Comparison of ENCODE assay signal across 8 mouse cellular contexts in genomic region chr11:88180959-88181619, GRCm38 (mm10). TPM values are rescaled to one million over a fixed set of nuclear protein-coding genes. Genes with fewer than 3 reads are reported as not detected.
DNase-seq lines count a peak whose midpoint lies in the region; ATAC-seq and TF ChIP-seq lines count a peak whose summit lies in the region.

No protein-coding gene starts in this region.

- peaks cover 47% of the 10 kb centered on the region for H3K4me1 ChIP-seq in embryonic facial prominence, embryonic 13.5 days
- no peaks in the 10 kb centered on the region for H3K4me1 ChIP-seq in liver, adult 2 months (ENCODE audit: control insufficient read depth, insufficient read depth, low read length)

- H3K79me2 ChIP-seq in liver, adult 2 months (ENCODE audit: control insufficient read depth, insufficient read depth, low read length), result no peaks in the 10 kb centered on the region

- peak overlapping the region; percentile 51 for H3K9ac ChIP-seq in embryonic facial prominence, embryonic 13.5 days
- H3K9ac ChIP-seq in liver, adult 2 months (ENCODE audit: low read depth, low read length), result no peak overlapping the region

- no peak for TF ChIP-seq CTCF in liver, adult 2 months (IDR thresholded peaks at IDR 0.05; ENCODE audit: low read depth, low read length)

- ATAC-seq in embryonic facial prominence, embryonic 13.5 days (ENCODE audit: insufficient number of reproducible peaks, insufficient read depth, low FRiP score, low TSS enrichment, low read depth), result peak; percentile 82

- WGBS in embryonic facial prominence, embryonic 13.5 days, result 5% methylated on average over 16 of the region's 16 CpGs
- 53% methylated on average over 16 of the region's 16 CpGs for WGBS in liver, adult 2 months

- H3K4me3 ChIP-seq in embryonic facial prominence, embryonic 13.5 days, result 0 out of 2 replicates have a peak overlapping the region, but pooled peaks have one; percentile 13
- H3K4me3 ChIP-seq in liver, adult 2 months (ENCODE audit: insufficient read depth, low read depth, low read length), result no peak overlapping the region

- no peaks in the 10 kb centered on the region for H3K9me3 ChIP-seq in embryonic facial prominence, embryonic 13.5 days

- H3K4me2 ChIP-seq in embryonic facial prominence, embryonic 13.5 days, result peak overlapping the region; percentile 47

- no peak for TF ChIP-seq POLR2A in liver, adult 2 months (IDR thresholded peaks at IDR 0.05; ENCODE audit: extremely low read depth, insufficient read depth, low read length)

- peaks cover 38% of the 10 kb centered on the region for H3K36me3 ChIP-seq in embryonic facial prominence, embryonic 13.5 days
- no peaks in the 10 kb centered on the region for H3K36me3 ChIP-seq in liver, adult 2 months (ENCODE audit: control insufficient read depth, insufficient read depth, low read length)

- H3K27me3 ChIP-seq in embryonic facial prominence, embryonic 13.5 days, result no peaks in the 10 kb centered on the region
- no peaks in the 10 kb centered on the region for H3K27me3 ChIP-seq in liver, adult 2 months (ENCODE audit: control insufficient read depth, insufficient read depth, low read length)

- peak overlapping the region; percentile 93 for H3K27ac ChIP-seq in embryonic facial prominence, embryonic 13.5 days
- peak overlapping the region; percentile 38 for H3K27ac ChIP-seq in liver, adult 2 months (replicated peaks; ENCODE audit: insufficient read depth, low read depth, low read length)

- DNase-seq in ovary, postnatal 36 days (ENCODE audit: low spot score), result peak; percentile 59
- no peak for DNase-seq in ovary, postnatal 14 days (ENCODE audit: low spot score)
- DNase-seq in heart, adult 9 months (ENCODE audit: low spot score in 2 of 2), result peak; percentile 93 to 95
- peak; percentile 72 for DNase-seq in kidney, adult 18-20 months
- DNase-seq in liver, adult 2 months (ENCODE audit: extremely low read depth, low read depth, low spot score), result no peak
- peak; percentile 68 for DNase-seq in neural tube, embryonic 10.5 days (ENCODE audit: extremely low spot score, low spot score)
- DNase-seq in thymus, postnatal 4 days, result no peak

RNA-seq across cellular contexts. Expression of gene Mrps23, which starts 23.1 kb away (rescaled TPM):
- polyA plus RNA-seq in embryonic facial prominence, embryonic 13.5 days (2015; fragmentation: Nextera tagmentation; extraction: Ambion mirVana), result 64.1 and 69.4 TPM in 2 replicates
- total RNA-seq in liver, adult 2 months (2014; rRNA removed), result 21.6 and 24.2 TPM in 2 replicates
- polyA plus RNA-seq in liver, adult 2 months (2012; rRNA removed), result 28.8 and 37.8 TPM in 2 replicates

Comparison
In these comparisons a context has a peak if more than half of its experiments do, and no peak if none do; other contexts are left out.
1. DNase-seq: peak in ovary, postnatal 36 days (single experiment), heart, adult 9 months (2 of 2), kidney, adult 18-20 months (single experiment) and neural tube, embryonic 10.5 days (single experiment); none in ovary, postnatal 14 days (single experiment), liver, adult 2 months (single experiment) and thymus, postnatal 4 days (single experiment).